Mouse (Mus musculus) stomach, embryonic 15.5 days (tissue): ENCODE measurements at regions not wholly inside any gene's neighbourhood (a gene's known extent, or its start where the extent isn't known, plus 50 kb on each side); places are given as distances from the start of the nearest gene placed in this dataset.

ENCODE experiments used
- ATAC-seq: fragments of 200-750 bp; cut with Nextera tagmentation; 2 replicates; pipeline ENCODE4 v1.8.0; 2017; ENCODE audit warnings: low read depth, moderate number of reproducible peaks, moderate TSS enrichment; ENCODE audit not compliant: insufficient read depth, low FRiP score
- H3K27ac ChIP-seq: fragments of 300-500 bp; sonication (generic); 2 replicates; pipeline ENCODE4 v1.5.1; 2015; ENCODE audit warnings: mild to moderate bottlenecking, inconsistent platforms
- H3K27me3 ChIP-seq: fragments of 300-500 bp; sonication (generic); replicated peaks from 2 replicates; pipeline ENCODE4 v1.6.1; 2015; ENCODE audit warnings: inconsistent platforms
- H3K36me3 ChIP-seq: fragments of 300-500 bp; sonication (generic); 2 replicates; pipeline ENCODE4 v1.6.1; 2015; ENCODE audit warnings: inconsistent platforms
- H3K4me1 ChIP-seq: fragments of 300-500 bp; sonication (generic); 2 replicates; pipeline ENCODE4 v1.6.1; 2015; ENCODE audit warnings: inconsistent platforms
- H3K4me2 ChIP-seq: fragments of 300-500 bp; sonication (generic); 2 replicates; pipeline ENCODE4 v1.6.1; 2015; ENCODE audit warnings: mild to moderate bottlenecking, inconsistent platforms
- H3K4me3 ChIP-seq: fragments of 300-500 bp; sonication (generic); replicated peaks from 2 replicates; pipeline ENCODE4 v1.5.1; 2015; ENCODE audit warnings: inconsistent platforms
- H3K9ac ChIP-seq: fragments of 300-500 bp; sonication (generic); 2 replicates; pipeline ENCODE4 v1.6.1; 2015; ENCODE audit warnings: inconsistent platforms
- H3K9me3 ChIP-seq: fragments of 300-500 bp; sonication (generic); 2 replicates; pipeline ENCODE4 v1.6.1; 2016; ENCODE audit warnings: inconsistent platforms
- WGBS: fragments of 180-500 bp; shearing (Covaris S2); methylation state at CpG from one replicate; pipeline ENCODE4 v1.1.7; 2015; 5-methylcytosine and 5-hydroxymethylcytosine counted together

GRCm38 (mm10) chr11:65551073-65551472, 237.0 kb downstream of the Map2k4 start:
- no peak overlapping the region for H3K4me3 ChIP-seq
- no peaks in the 10 kb centered on the region for H3K9me3 ChIP-seq
- H3K36me3 ChIP-seq, result no peaks in the 10 kb centered on the region
- no peak overlapping the region for H3K27ac ChIP-seq
- H3K27me3 ChIP-seq, result no peaks in the 10 kb centered on the region
- H3K4me1 ChIP-seq, result 0 out of 2 replicates have a peak, but pooled peaks cover 3% of the 10 kb centered on the region
- 49% methylated on average over 6 of the region's 6 CpGs for WGBS
- no peak for ATAC-seq
- no peak overlapping the region for H3K4me2 ChIP-seq
- no peak overlapping the region for H3K9ac ChIP-seq

DNA sequence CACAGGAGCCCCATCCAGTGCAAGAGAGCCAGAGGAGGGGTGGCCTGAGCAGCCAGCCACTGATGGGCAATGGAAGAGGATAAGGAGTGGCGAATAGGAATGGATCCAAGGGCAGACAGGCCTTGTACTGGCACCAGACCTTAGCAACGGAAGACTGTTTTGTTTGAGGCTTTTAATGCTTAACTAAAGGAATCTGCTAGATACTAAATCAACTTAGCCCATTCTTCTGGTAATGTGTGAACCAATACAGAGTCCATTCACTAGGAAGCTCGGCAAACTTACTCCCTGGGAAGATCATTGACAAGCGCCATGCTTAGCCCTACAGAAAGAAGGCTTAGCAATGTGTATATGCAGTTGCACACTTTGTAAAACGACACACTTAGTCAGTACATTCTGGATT, 243.8 kb downstream of the Map2k4 start:
- no peaks in the 10 kb centered on the region for H3K36me3 ChIP-seq
- H3K9ac ChIP-seq, result no peak overlapping the region
- no peaks in the 10 kb centered on the region for H3K4me1 ChIP-seq
- no peaks in the 10 kb centered on the region for H3K9me3 ChIP-seq
- H3K4me2 ChIP-seq, result no peak overlapping the region
- H3K4me3 ChIP-seq, result no peak overlapping the region
- no peak overlapping the region for H3K27ac ChIP-seq
- H3K27me3 ChIP-seq, result no peaks in the 10 kb centered on the region
- ATAC-seq, result no peak
- WGBS, result 66% methylated on average over 5 of the region's 5 CpGs

GRCm38 (mm10) chr11:65543581-65543980, 244.5 kb downstream of the Map2k4 start:
- Histone ChIP-seq H3K27ac (no peak overlapping the region), H3K4me1 (no peaks in the 10 kb centered on the region), H3K4me2 (no peak overlapping the region), H3K27me3 (no peaks in the 10 kb centered on the region), H3K9ac (no peak overlapping the region), H3K4me3 (no peak overlapping the region), H3K36me3 (no peaks in the 10 kb centered on the region), H3K9me3 (no peaks in the 10 kb centered on the region)
- 78% methylated on average over 3 of the region's 3 CpGs for WGBS
- ATAC-seq, result no peak

GRCm38 (mm10) chr11:65537046-65537630, 251.0 kb downstream of the Map2k4 start:
- Histone ChIP-seq H3K9ac (no peak overlapping the region), H3K4me1 (no peaks in the 10 kb centered on the region), H3K27me3 (no peaks in the 10 kb centered on the region), H3K4me2 (no peak overlapping the region), H3K27ac (peak overlapping the region; percentile 57), H3K9me3 (no peaks in the 10 kb centered on the region), H3K4me3 (no peak overlapping the region), H3K36me3 (no peaks in the 10 kb centered on the region)
- WGBS, result 66% methylated on average over 16 of the region's 16 CpGs
- no peak for ATAC-seq

- H3K9ac ChIP-seq, result no peak overlapping the region
- WGBS, result 79% methylated on average over 8 of the region's 8 CpGs
- no peak overlapping the region for H3K4me2 ChIP-seq
- no peaks in the 10 kb centered on the region for H3K27me3 ChIP-seq
- no peak overlapping the region for H3K4me3 ChIP-seq
- H3K27ac ChIP-seq, result no peak overlapping the region
- H3K36me3 ChIP-seq, result no peaks in the 10 kb centered on the region
- no peaks in the 10 kb centered on the region for H3K9me3 ChIP-seq
- ATAC-seq, result no peak
- H3K4me1 ChIP-seq, result no peaks in the 10 kb centered on the region
Measured at GRCm38 (mm10) chr11:65535726-65536442, 252.2 kb downstream of the Map2k4 start.

DNA sequence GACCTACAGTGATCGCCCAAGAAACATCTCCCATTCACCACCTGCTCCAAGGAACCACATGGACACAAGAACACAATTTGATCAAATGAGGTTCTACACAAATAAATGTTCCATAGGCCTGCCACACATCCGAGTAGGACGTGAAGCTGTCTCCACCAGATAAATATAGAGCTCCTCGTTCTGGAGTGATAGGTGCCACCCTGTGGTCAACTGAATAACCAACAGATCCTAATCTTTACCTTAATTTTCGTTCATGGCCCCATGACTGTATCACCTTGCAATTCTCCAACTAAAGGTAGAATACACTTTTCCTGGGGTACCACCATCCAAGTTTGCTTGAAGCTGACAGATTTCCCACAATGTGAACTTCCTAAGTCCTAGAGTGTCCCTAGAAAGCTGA, 257.4 kb downstream of the Map2k4 start:
- Histone ChIP-seq H3K4me3 (no peak overlapping the region), H3K36me3 (no peaks in the 10 kb centered on the region), H3K27ac (no peak overlapping the region)

GRCm38 (mm10) chr11:65505106-65505865, 235.5 kb upstream of the Myocd start:
- Histone ChIP-seq H3K27ac (no peak overlapping the region), H3K4me2 (no peak overlapping the region), H3K9me3 (no peaks in the 10 kb centered on the region), H3K9ac (no peak overlapping the region), H3K4me3 (no peak overlapping the region), H3K4me1 (no peaks in the 10 kb centered on the region), H3K36me3 (no peaks in the 10 kb centered on the region), H3K27me3 (no peaks in the 10 kb centered on the region)
- ATAC-seq, result no peak
- WGBS, result 79% methylated on average over 19 of the region's 19 CpGs

More for the DNA sequence above, 257.4 kb downstream of the Map2k4 start:
- Histone ChIP-seq H3K9me3 (no peaks in the 10 kb centered on the region), H3K4me2 (no peak overlapping the region), H3K4me1 (no peaks in the 10 kb centered on the region), H3K27me3 (no peaks in the 10 kb centered on the region), H3K9ac (no peak overlapping the region)
- WGBS, result 79% methylated on average over 5 of the region's 5 CpGs
- ATAC-seq, result no peak

DNA sequence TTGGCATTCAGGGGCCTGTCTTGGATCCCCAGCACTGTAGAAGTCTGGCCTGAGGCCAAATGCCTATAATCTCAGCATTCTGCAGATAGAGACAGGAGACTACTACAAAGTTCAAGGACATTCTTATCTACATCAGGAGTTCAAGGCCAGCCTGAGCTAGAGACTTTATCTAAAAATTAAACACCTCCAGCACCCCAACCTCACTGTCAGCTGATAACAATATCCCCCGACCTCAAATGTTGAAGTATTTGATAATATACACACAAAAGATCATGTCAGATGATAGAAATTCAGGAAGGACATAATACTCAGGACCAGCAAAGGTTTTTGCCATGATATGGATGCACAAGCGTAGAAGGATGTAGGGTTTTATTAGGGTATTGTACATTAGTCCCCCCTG, 228.2 kb upstream of the Myocd start:
- Histone ChIP-seq H3K9me3 (no peaks in the 10 kb centered on the region), H3K36me3 (no peaks in the 10 kb centered on the region), H3K27me3 (no peaks in the 10 kb centered on the region), H3K4me3 (no peak overlapping the region), H3K9ac (no peak overlapping the region), H3K4me1 (peaks cover 3% of the 10 kb centered on the region; the same call in 1 of the 2 replicates), H3K4me2 (no peak overlapping the region), H3K27ac (no peak overlapping the region)
- WGBS, result 70% methylated on average over 2 of the region's 2 CpGs
- ATAC-seq, result no peak

GRCm38 (mm10) chr11:65497415-65497814, 227.6 kb upstream of the Myocd start:
- Histone ChIP-seq H3K9ac (no peak overlapping the region), H3K4me3 (no peak overlapping the region), H3K36me3 (no peaks in the 10 kb centered on the region), H3K4me1 (peaks cover 3% of the 10 kb centered on the region; the same call in 1 of the 2 replicates), H3K9me3 (no peaks in the 10 kb centered on the region), H3K27me3 (no peaks in the 10 kb centered on the region), H3K27ac (no peak overlapping the region), H3K4me2 (no peak overlapping the region)
- 90% methylated on average over 6 of the region's 6 CpGs for WGBS
- ATAC-seq, result no peak

DNA sequence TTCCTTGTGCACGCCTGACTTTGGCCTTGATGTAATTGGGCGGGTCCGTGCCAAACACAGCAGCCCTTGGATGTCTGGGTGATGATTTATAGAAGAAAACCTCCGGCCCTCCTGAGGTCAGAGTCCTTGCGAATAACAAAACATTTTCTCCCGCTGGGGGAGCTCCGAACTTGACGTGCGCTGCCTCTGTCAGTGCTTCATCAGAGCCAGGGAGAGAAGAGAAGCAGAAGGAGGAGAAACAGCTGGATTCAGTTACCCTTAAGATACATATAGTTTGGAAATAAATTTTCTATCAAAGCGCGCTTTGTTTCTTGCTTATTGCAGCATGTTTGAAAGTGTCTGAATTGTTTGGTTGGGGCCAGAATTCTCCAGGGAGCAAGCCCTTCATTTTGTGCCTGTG, 225.2 kb upstream of the Myocd start:
- no peak for ATAC-seq
- H3K36me3 ChIP-seq, result no peaks in the 10 kb centered on the region
- no peak overlapping the region for H3K4me3 ChIP-seq
- H3K27me3 ChIP-seq, result no peaks in the 10 kb centered on the region
- H3K4me2 ChIP-seq, result no peak overlapping the region
- H3K9me3 ChIP-seq, result no peaks in the 10 kb centered on the region
- 7% methylated on average over 11 of the region's 11 CpGs for WGBS
- H3K27ac ChIP-seq, result no peak overlapping the region
- H3K4me1 ChIP-seq, result peaks cover 3% of the 10 kb centered on the region; the same call in 1 of the 2 replicates
- no peak overlapping the region for H3K9ac ChIP-seq

- H3K36me3 ChIP-seq, result no peaks in the 10 kb centered on the region
- 83% methylated on average over 3 of the region's 3 CpGs for WGBS
- H3K9ac ChIP-seq, result no peak overlapping the region
- H3K4me3 ChIP-seq, result no peak overlapping the region
- no peak for ATAC-seq
- H3K9me3 ChIP-seq, result no peaks in the 10 kb centered on the region
- H3K4me1 ChIP-seq, result peaks cover 2% of the 10 kb centered on the region; the same call in 1 of the 2 replicates
- no peaks in the 10 kb centered on the region for H3K27me3 ChIP-seq
- H3K4me2 ChIP-seq, result no peak overlapping the region
- H3K27ac ChIP-seq, result no peak overlapping the region
Measured at GRCm38 (mm10) chr11:65490426-65490825, 220.6 kb upstream of the Myocd start.
